Comparison of ENCODE assay signal across 8 mouse cellular contexts in the genomic region with DNA sequence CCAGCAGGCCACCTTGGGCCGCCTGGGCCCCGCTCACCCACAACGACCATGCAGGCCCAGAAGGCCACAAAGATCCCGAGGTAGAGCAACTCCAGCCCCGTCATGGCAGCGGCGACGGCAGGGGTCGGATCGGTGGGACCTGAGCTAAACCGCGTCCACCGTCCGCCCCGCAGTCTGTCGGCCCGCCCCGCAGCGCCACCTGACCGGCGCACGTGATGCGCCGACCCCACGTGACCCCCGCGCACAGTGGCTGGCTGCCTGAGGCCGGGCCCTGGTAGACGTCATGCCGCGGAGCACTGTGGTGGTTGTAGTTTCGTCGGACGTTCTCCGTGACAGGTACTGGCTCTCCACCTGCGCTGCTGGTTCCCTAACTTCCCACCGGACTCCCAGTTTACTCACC. TPM values are rescaled to one million over a fixed set of nuclear protein-coding genes. Genes with fewer than 3 reads are reported as not detected.
DNase-seq lines count a peak whose midpoint lies in the region; ATAC-seq lines count a peak whose summit lies in the region.

A gene (minus strand): TSS at position 201 of the 400 bp plus-strand sequence.

- H3K4me1 ChIP-seq in hindbrain, embryonic 14.5 days (replicated peaks; ENCODE audit: control insufficient read depth, insufficient read depth, low read length) = peaks cover 32% of the 10 kb centered on the region

- peak; percentile 91 for DNase-seq in R1 (ENCODE audit: low read depth, low spot score)
- DNase-seq in cerebellum, postnatal 25 days = peak; percentile 97 to 99
- peak; percentile 92 to 93 for DNase-seq in frontal cortex, postnatal 25 days (ENCODE audit: low spot score in 2 of 2)
- DNase-seq in hindbrain, embryonic 14.5 days (ENCODE audit: low spot score) = peak; percentile 92
- DNase-seq in layer of hippocampus, postnatal 36 days = peak; percentile 94 to 96
- DNase-seq in lung, postnatal 36 days = peak; percentile 97
- DNase-seq in retina, postnatal 1 day = peak; percentile 92
- DNase-seq in urinary bladder, adult 18-20 months (ENCODE audit: low spot score in 2 of 2) = peak; percentile 92 to 95

- H3K4me2 ChIP-seq in hindbrain, embryonic 14.5 days (replicated peaks) = peak within 1 kb of the TSS; percentile 90

- H3K9ac ChIP-seq in hindbrain, embryonic 14.5 days = peak within 1 kb of the TSS; percentile 85

- no peaks in the 10 kb centered on the region for H3K9me3 ChIP-seq in hindbrain, embryonic 14.5 days (ENCODE audit: control insufficient read depth, low read length)

- H3K27ac ChIP-seq in hindbrain, embryonic 14.5 days = peak within 1 kb of the TSS; percentile 47; the same call in 1 of the 2 replicates

- ATAC-seq in hindbrain, embryonic 14.5 days (ENCODE audit: low FRiP score) = peak; percentile 83

- peak within 1 kb of the TSS; percentile 82 for H3K4me3 ChIP-seq in hindbrain, embryonic 14.5 days (replicated peaks; ENCODE audit: low read length)

- no peaks in the 10 kb centered on the region for H3K27me3 ChIP-seq in hindbrain, embryonic 14.5 days (ENCODE audit: control insufficient read depth, insufficient read depth, low read length)

- under 1% methylated on average over 35 of the region's 37 CpGs for WGBS in hindbrain, embryonic 14.5 days

- peaks cover 30% of the 10 kb centered on the region for H3K36me3 ChIP-seq in hindbrain, embryonic 14.5 days (replicated peaks; ENCODE audit: control insufficient read depth, insufficient read depth)

RNA-seq across cellular contexts. Expression of the gene that starts here (rescaled TPM):
- polyA plus RNA-seq in hindbrain, embryonic 14.5 days (2014; fragmentation: Nextera tagmentation; extraction: Ambion mirVana) = 589 and 599 TPM in 2 replicates
- 100 to 1,000 TPM; 418 to 429 TPM for total RNA-seq in layer of hippocampus, postnatal 36 days (2021)

Comparison
In these comparisons a context has a peak if more than half of its experiments do, and no peak if none do; other contexts are left out.
1. Peak in every context shown above with its lines: DNase-seq, ATAC-seq, H3K4me3 ChIP-seq and H3K27ac ChIP-seq.